Mouse (Mus musculus) 416B (cell line): ENCODE data around the gene Ccdc39.

Source experiments
- DNase-seq: peaks from one replicate; pipeline ENCODE4 v3.0.0; 2011; ENCODE audit warnings: low read depth

Ccdc39 gene

GRCm38 (mm10) chr3:33790975-33791374, 53.1 kb downstream of the Ccdc39 start:
- peak; percentile 37 for DNase-seq
